Mouse (Mus musculus): ENCODE results near the gene Mgll.

GRCm38 (mm10) chr6:88793243-88793642 lies 69.0 kb downstream of the Mgll start:
- TF ChIP-seq POLR2A (IDR thresholded peaks at IDR 0.05; ENCODE audit: low read depth, low read length) (no peak), CTCF (IDR thresholded peaks at IDR 0.05; ENCODE audit: borderline replicate concordance, insufficient read depth, low read length) (no peak)
